Mouse (Mus musculus) gastrocnemius, postnatal 4 days (tissue): ENCODE data around the gene Abat. TPM values are rescaled to one million over a fixed set of nuclear protein-coding genes. Genes with fewer than 3 reads are reported as not detected.
"Not testable (repeated sequence)": the region's sequence is repeated elsewhere in the genome, so short reads cannot be mapped to it uniquely, and the experiment has no call there.

Experiments used
- DNase-seq, 2 experiments: peaks; one replicate each; pipeline ENCODE4 v3.0.0; 2021 to 2022; ENCODE audit warnings: low spot score in 2 of 2, mixed read lengths in 2 of 2
- total RNA-seq, 2 experiments: library from RNA; stranded (reverse); gene quantifications; 2 replicates each; pipeline ENCODE4 v1.2.3; 2021

Gene Abat
- total RNA-seq, 2 experiments from 2014 or later: 9.7 to 10.5 TPM

DNA sequence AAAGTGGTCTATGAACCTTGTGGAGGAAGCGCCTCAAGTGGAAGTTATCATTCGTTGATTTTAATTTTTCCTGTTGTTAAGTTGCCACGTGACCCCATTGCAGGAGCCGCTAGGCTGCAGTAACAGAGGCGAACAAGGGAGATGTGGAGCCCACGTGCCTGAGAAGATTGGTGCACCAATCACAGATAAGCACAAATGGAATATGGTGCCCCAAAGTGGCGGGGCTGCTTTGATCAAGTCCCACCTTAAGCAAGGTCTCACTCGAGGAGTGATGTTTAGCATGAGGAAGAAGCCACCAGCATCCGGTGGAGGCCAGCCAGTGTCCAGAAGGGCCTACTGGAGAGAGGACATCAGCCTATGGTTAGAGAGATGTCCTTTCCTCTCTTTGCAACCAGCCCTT is 19.2 kb downstream of the Abat start:
- no peak for DNase-seq

DNA sequence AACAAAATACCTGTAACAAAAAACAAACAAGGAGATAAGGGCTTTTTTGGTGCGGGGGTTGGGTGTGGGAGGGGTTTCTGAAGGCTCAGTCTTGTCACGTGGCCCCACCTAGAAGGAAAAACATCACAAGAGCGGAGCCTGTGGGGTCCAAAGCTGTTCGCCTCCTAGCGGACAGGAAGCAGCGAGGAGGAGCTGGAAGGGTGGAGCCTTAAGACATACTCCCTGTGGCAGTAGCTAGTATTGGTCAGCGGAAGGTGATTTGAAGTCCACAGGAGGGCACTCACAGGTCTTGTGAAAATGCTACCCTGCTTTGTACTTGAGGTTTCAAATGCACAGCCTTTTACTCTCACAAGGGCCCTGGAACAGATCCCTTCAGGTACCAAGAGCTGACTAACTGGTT is 19.7 kb downstream of the Abat start:
- no peak for DNase-seq

DNA sequence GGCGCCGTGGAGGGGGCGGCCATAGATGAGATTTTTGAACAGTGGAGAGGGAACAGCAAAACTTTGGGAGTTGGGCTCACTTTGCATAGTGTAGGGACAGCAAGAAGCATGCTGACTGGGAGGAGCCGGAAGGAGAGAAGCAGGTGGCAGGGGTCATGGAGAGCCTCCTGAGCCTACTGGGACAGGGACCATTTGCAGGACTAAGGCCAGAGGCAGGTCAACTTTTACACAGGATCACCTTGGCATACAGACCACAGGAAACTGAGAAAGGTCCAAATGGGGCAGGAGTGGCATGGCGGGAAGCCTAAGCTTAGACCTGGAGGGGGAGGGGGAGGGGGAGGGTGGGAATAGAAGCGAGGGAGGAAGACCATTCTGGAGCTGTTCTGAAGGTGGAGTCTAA is 20.2 kb downstream of the Abat start:
- no peak for DNase-seq

DNA sequence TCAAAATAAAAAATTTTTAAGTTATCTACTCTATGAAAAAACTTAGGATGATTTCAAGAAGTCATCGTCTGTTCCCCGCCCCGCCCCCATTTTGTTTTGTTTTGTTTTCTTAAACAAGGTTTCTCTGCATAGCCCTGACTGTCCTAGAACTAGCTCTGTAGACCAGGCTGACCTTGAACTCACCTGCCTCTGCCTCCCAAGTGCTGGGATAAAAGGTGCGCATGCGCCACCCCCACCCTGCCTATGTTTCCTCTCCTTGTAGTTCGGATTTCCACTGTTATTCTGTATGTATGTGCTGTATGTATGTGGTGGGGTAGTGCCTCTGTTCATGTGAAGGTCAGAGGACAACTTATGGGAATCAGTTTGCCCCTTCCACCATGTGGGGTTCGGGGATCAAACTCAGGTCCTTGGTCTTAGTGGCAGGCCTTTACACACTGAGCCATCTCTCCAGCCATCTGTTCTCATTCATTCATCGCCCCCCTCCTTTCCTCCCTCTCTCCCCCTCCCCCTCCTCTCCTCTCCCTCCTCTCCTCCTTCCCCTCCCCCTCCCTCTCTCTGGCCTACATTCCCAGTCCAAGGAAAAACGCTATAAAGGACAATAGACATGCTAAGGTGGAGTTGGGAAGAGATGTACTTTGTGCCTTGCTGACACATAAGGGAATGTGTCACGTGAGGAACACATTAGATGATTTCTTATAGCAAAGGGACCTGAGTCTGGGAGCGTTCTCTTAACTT is 21.4 kb downstream of the Abat start:
- no peak for DNase-seq

DNA sequence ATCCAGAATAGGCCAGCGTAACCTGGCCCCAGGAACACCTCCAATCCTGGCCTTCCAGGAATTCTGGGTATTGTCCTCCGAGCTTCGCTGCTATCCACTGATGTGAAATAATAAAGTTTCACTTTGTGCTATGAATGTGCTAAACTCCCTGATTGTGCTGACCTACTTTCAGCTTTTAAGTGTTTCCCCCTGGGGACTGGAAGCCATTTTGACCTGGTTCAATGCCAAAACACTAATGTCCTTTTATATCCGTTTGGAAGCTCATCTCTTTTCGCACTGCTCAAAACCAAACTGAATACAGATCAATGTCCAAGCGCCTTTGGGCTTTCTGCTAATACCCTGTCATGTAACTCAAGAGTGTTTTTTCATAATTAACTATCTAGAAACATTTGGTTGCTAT is 22.2 kb downstream of the Abat start:
- DNase-seq: no peak

DNA sequence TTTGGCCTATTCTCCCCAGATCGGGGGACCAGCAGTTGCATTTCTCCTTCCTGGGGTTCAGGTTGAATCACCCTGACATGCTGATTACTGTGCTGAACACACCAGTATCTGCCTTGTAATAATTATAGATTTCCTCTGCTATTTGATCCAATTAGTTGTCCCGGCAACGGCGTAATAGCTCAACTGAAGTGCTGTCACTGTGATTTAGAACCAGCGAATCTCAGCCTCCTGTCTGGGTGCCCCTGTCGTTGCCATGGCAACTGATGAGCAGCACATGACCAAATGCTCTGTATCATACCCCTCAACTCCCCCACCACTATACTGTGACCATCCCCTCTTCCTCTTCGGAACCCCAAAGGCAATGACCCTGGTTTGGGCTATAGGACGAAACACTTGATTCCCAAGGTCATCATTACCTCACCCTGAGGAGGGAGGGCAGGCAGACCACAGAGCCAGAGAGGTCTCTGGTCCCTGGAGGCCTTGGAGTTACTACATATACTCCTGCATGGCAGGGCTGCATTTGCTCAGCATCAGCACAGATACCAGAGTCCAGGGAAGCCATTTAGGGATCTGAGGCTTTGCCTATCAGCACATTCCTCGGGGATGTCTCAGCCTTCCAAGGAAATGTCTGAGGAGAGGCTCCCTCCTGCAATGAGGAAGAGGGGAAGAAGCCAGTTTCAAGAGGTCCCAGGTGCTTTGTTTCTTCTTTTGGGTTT is 26.1 kb downstream of the Abat start:
- DNase-seq: no peak

DNA sequence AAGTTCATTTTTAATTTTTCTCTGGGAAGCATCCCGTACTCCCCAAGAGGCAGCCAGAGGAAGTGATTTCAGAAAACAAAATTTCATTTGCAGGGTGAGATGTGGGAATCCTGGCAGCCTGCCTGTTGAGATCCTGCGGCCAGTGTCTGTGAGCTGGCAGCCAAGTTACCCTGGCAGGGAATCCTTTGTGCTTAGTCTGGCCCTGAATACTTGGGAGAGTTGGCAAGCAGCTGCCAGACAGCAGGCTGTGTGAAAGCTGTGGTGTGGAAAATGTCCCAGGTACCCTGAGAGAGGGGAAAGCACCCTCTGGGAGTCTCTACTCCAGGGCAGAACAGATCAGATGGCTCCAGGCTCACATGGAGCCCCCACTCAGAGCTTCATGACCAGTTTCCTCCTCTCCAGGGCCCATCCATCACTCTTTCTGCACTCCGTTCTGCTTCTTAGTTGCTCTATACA is 27.7 kb downstream of the Abat start:
- peak; percentile 36 to 78 for DNase-seq

DNA sequence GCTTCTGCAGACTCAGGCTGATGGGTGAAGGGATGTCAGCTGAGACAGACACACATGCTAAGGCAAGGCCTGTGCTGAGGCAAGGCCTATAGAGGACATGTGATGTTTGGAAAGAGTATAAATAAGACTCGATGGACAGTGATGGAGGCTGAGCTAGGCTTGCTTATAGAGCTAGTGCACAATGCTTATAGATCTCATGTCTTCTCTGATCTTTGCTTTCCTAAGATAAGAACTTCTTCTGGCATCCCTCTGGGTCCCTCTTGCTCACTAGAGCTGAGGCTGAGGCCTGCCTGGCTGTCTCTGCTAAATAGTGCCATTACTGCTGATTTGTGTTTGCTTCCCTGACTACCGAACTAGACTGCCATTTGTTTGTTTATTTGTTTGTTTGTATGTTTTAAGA is 34.6 kb downstream of the Abat start:
- no peak for DNase-seq

DNA sequence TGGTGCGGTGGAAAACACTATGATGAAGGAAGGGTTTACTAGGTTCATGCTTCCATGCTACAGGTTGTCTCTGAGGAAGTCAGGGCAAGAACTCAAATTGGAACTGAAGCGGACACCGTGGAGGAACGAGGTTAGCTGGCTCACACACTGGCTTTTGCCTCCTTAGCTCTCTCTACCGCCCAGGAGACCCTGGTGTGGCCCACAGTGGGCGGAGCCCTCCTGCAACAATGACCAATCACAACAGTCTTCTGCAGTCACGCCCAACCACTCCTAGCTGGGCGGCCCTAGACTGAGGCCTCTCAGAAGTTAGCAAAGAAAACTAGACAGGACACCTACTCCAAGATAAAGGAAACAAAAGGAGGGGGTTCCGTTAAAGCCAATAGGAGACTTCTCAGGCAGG is 36.3 kb downstream of the Abat start:
- no peak for DNase-seq

DNA sequence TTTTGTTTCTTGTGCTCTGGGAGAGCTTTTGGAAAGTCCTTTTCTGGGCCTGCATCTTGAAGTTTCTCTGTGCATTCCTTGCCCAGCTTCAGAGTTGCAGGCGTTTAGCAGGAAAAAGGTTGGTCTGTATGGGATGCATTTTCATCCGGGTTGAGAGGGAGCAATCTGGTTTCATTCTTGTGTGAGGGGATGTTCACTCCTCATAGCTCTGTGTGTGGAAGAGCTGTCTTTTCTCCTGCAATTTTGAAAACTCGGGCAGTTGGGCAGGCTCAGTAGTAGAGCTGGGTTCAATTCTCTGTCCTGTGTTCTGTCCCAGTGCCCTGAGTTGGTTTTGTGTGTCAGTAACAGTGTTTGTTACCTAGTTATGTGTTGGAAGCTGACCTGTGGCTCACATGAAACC is 41.1 kb downstream of the Abat start:
- no peak for DNase-seq

DNA sequence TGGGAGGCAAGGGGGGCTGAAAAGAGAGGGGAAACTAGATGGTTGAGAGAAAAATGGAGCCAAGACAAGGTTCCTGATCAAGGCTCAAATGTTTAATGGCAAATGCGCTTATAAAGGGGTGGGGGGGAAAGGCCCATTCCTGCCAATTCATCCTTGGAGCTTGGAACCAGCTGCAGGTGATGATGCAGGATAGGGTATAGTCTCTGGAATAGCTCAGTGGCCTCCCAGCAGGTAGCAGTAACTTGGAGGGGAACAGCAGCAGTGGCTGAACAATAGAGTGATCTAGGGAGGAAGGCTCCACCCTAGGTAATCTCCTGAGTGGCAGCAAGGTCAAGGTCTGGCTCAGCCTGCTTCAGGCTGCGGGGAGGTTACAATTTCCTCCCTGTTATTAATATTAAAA is 41.5 kb downstream of the Abat start:
- not testable (repeated sequence) for DNase-seq

DNA sequence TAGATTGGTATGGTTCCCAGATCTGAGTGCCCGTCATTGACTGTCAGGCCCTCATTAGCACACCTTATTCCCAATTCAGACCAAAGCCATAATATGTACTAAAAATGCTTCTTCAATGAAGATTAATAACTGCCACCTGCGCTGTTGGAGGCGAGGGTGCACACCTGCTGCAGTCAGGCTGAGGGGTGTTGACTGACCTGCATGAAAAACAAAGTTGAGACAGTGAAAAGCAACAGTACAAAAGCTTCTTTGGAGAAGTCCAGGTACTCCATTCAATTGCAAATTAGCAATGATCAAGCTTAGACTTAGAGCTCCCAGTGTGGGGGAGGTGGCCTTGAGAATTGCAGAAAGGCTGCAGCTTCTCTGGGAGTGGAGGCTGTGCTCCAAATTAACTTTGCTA is 42.1 kb downstream of the Abat start:
- DNase-seq: peak in 1 of 2 experiments; percentile 5

DNA sequence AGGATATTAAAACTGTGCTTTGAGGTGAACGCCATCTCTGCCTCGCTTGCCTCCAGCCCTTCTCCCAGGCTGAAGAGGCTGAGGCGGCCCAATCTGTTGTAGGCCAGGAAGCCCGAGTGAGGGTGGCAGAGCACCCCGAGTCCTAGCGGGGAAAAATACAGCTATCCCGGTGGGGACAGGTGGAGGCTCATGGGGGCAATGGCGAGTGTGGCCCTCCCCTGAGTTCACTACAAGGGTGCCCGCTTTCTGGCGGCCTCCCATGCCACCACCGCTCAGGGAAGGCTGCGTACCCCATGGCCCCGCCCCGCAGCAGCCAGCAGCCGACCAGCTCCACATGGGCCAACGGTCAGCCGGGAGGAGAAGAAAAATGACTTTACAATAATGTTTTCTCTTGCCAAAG is 46.9 kb downstream of the Abat start:
- peak in 1 of 2 experiments; percentile 14 for DNase-seq

DNA sequence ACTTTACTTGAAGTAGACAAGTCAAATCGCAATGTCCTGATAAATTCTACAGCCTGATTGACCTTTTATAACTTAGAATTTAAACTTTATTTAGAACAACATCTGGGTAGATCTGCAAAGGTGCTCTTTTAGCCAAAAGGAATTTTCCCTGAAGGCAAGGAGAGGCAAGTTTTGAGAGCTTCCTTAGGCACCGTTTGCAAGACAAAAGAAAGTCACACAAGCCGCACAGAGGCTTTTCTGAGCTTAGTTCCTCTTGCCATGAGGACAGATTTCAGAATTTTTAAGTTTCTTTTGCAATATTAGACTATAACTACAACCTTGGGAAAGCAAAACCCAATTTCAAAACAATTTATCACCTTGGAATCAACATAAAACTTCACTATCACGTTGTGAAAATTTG is 47.9 kb downstream of the Abat start:
- DNase-seq: not testable (repeated sequence)

DNA sequence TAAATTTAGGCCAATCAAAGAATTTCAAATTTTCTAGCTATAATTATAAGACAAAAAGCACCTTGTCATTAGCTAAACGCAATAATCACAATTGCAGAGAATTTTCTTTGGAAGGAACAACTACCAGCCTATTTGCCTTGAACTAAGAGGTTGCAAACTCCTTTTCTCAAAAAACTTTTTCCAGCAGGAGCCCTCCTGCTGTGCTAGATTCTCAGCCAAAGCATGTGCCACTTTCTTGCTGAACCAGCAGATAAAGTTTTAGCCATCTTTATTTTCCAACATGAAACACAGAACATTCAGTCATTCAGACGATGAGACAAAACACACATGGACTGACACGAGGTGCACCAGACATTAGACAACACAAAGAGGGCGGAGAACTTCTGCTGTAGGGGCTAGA is 48.6 kb downstream of the Abat start:
- DNase-seq: not testable (repeated sequence)

DNA sequence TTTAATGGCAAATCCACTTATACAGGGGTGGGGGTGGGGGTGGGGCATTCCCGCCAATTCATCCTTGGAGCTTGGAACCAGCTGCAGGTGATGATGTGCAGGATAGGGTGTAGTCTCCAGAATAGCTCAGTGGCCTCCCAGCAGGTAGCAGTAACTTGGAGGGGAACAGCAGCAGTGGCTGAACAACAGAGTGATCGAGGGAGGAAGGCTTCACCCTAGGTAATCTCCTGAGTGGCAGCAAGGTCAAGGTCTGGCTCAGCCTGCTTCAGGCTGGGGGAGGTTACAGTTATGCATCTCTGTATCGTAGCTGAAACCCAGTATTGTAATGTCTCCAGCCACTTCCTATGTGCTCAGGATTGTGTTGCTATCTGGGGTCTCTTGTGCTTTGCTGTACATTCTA is 49.6 kb downstream of the Abat start:
- DNase-seq: peak in 1 of 2 experiments; percentile 1

DNA sequence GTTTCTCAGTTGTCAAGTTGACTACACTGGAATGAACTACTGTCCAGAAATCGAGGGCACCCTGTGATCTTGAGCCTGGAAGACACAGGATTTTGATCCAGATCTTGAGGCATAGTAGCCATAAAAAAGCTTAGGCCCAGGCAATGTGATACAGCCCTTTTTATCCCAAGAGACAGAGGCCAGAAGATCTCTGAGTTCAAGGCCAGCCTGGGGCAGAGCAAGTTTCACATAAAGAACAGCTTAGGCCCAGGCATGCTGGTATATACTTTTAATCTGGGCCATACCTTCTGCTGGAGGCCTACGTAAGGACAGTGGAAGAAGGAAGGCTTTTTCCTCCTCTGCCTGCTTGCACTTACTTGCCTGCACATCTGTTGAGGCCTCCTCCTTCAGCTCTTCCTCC is 51.6 kb downstream of the Abat start:
- DNase-seq: no peak

DNA sequence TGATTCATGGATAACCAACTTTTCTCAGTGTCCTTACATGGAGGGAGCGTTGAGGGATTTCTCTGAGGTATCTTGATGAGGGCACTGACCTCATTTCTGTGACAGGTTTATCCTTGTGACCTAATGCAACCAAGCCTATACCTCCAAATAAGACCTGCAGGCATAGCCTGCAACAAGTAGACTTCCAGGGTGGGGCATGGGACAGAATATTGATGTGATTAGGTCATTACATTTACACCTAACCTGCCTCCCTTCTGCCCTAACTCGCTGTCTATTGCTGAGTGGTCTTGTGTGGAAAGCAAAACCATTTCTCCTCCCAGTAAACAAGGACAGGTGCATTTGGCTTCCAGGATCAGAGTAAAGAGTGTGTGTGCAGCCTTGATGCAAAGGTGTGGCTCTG is 52.3 kb downstream of the Abat start:
- no peak for DNase-seq

DNA sequence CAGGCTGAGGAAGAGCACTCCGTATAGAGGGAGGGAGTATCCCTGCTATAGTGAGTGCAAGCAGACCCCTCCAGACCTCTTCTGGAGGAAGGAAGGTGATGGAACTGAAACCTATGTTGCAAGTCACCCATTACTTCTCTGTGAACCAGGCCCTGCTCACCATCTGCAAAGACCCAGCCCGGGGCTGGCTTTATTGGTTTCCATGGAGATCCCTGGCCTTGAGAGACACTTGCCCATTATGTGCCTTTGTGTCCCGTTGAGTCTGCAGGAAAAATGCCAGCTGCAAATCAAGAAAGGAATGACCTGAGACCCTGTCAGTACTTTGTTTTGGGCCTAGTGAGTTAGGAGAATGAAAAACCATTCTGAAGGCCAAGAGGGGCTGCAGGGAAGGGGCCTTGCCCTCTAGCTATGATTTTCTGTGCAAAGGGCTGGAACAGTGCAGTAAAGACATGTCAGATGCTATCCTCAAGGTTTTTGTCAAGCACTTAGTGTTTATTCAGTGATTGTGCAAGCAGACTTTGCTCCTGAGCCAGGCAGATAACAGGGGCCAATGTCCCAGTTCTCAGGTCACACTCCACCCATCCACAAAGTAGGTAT is 53.0 kb downstream of the Abat start:
- no peak for DNase-seq

DNA sequence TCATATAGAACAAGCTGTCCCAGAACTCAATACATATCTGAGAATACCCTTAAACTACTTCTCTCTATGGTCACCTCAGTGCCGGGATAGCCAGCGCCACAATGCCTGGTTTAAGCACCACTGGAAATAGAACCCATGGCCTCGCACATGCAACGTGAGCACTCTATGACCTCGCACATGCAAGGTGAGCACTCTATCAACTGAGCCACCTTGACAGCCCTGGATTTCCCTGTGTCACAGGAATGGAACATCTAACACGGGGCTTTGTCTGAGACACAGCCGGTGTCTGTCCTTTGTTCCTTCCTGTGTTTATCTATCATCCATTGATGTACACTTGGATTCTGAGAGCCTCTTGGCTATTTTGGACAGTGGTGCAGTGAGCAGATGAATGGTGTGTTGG is 55.7 kb downstream of the Abat start:
- DNase-seq: no peak

DNA sequence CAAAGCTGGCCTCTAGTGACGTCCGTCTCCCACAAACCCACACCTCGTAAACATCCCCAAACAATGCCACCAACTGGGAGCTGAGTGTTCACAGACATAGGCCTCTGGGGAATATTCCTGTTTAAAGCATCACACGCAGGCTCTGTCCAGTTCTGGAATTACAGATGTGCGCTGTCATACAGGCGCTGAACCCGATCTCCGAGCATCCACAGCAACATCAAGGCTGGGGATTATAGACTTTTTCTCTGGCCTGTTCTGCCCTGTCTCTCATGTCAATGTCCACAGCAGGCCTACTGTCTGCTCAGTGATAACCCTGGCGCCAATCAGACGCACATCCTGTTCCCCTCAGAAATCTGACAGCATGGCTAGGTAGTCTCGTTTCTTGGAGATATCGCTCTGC is 57.1 kb downstream of the Abat start:
- DNase-seq: no peak

DNA sequence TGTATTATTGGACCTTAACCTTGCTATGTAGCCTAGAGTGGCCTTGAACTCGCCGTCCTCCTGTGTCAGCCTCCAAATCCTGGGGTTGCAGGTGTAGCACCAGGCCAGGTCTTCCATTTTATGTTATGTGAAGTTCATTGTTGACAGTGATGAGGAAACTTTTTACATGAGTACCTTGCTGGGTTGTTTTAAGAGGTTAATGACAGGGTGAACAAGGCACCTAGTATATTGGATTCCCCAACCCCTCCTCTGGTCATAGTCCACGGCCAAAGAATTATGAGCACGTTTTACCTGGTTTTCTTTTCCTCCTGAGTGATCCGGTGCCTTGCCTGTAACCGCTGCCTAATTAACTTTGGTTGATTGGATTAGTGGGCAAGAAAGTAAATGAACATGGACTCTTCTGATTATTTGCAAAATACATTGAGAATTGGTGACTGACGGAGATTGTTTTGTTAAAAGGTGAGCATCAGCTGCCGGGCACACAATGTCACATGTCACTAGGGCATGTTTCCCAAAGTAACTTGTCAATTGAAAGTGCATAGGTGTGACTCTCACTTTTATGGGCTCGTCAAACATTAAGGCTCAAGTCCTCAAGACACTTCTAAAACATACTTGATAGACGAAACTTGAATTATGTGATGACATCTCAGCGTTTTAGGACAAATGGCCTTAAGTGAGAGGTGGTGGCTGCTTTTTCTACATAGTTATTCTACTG is 57.8 kb downstream of the Abat start:
- DNase-seq: no peak
